Mouse (Mus musculus) stomach, postnatal 0 days (tissue): ENCODE measurements around the gene Dock7.

Experiments used
- CTCF ChIP-seq: IDR thresholded peaks from 2 replicates; pipeline ENCODE4 v1.5.1; 2016; ENCODE audit warnings: antibody characterized with exemption, low read depth, mild to moderate bottlenecking, moderate library complexity
- EP300 ChIP-seq: optimal IDR thresholded peaks from 2 replicates; pipeline ENCODE3; 2016; ENCODE audit warnings: antibody characterized with exemption

GRCm38 (mm10) chr4:99131227-99131653, 10.5 kb upstream of the Dock7 start:
- no peak for TF ChIP-seq CTCF
- TF ChIP-seq EP300, result no peak
